Mouse (Mus musculus): Measurements from ENCODE around the gene Pklr.
"Not testable (repeated sequence)": the region's sequence is repeated elsewhere in the genome, so short reads cannot be mapped to it uniquely, and the experiment has no call there.

Gene Pklr

GRCm38 (mm10) chr3:89124241-89124640 lies 11.7 kb upstream of the Pklr start:
- DNase-seq (ENCODE audit: low read depth, low spot score) = no peak

DNA sequence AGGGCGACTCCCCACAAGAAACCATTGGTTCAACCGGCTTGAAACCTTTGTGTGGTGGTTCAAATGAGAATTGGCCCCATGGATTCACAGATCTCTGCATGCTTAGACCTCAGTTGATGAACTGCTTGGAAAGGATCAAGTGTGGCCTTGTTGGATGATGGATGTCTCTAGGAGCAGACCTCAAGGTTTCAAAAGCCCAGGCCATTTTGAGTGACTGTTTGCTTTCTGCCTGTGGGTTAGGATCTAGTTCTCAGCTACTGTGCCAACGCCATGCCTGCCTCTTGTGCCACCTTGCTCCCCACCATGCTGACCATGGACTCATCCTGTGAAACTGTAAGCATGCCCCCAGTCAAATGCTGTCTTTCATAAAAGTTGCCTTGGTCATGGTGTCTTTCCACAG lies 10.0 kb upstream of the Pklr start:
- DNase-seq (ENCODE audit: low read depth, low spot score) = peak; percentile 27

GRCm38 (mm10) chr3:89129908-89130307 lies 6.0 kb upstream of the Pklr start:
- DNase-seq (ENCODE audit: low read depth, low spot score) = no peak

DNA sequence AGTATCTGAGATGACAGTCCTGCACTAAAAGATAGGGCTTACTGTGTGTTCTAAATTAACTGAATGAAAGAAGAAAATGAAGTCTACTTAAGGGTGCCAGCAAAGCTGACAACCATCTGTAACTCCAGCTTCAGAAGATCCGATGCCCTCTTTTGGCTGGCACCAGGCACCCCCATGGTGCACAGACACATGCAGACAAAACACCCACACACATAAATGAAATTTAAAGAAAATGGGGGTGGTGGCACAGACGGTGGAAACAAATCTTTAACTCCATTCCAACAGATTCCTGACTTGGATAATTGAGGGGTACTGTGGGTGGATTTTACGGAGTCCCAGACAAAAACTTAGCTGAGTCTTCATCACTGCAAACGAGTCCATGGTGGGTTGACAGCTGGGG lies 4.1 kb upstream of the Pklr start:
- no peak for DNase-seq (ENCODE audit: low read depth, low spot score)

- DNase-seq (ENCODE audit: low read depth, low spot score) = no peak
Observed at GRCm38 (mm10) chr3:89132285-89133062, 3.5 kb upstream of the Pklr start.

- DNase-seq (ENCODE audit: low read depth, low spot score) = no peak
Observed at GRCm38 (mm10) chr3:89133063-89133450, 2.9 kb upstream of the Pklr start.

GRCm38 (mm10) chr3:89133752-89134151 lies 2.2 kb upstream of the Pklr start:
- no peak for DNase-seq (ENCODE audit: low read depth, low spot score)

GRCm38 (mm10) chr3:89136365-89136764 lies 423 bp downstream of the Pklr start:
- peak; percentile 74 for DNase-seq (ENCODE audit: low read depth, low spot score)

DNA sequence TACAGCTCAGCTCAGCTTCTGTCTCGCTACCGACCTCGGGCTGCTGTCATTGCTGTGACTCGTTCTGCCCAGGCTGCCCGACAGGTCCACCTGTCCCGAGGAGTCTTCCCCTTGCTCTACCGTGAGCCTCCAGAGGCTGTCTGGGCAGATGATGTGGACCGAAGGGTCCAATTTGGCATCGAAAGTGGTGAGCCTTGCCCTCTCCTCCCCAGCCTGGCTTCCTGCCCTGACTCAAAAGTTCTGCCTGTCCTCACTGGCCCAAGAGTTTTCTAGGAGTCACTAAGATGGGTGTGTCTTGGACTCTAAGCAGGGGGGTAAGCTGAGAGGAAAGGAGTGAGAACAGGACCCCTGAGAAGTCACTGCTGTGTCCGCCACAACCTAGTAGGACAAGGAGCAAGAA lies 8.9 kb downstream of the Pklr start:
- DNase-seq (ENCODE audit: low read depth, low spot score) = no peak

DNA sequence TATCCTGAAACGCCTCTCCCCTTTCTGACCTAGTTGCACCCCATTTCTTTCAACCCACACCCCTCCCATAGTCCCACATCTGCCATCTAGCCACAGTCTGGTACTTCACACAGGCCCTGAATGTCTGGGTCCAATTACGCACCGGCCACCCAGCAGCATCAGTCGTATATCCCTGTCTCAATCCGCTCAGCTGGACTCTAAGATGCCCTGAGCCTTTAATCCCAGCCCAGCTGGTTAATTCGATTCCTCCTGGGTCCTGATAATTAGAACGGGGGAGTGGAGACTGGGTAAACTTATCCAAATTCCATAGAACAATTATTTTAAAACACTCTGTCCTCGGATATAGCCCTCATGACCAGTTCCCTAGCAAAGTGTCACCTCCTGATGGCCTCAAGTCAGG lies 9.6 kb downstream of the Pklr start:
- DNase-seq (ENCODE audit: low read depth, low spot score) = no peak

- DNase-seq (ENCODE audit: low read depth, low spot score) = peak; percentile 66
Observed at GRCm38 (mm10) chr3:89147101-89147978, 11.4 kb downstream of the Pklr start.

DNA sequence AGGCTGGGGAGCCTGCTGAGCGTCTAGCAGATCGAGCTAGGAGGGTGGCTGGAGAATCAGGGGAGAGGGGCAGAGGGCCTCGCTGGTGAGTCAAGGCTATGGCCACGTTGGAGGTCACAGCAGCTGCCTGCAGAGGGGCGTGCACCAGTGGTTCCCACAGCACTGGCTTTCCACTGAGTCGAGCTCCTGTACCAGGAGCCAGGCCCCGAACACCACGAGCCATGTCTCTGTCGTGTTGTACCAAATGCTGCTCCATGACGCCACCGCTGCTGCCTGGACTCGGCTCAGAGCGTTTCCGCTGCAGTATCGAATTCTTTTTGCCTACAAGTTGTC lies 12.0 kb downstream of the Pklr start:
- peak; percentile 38 for DNase-seq (ENCODE audit: low read depth, low spot score)

DNA sequence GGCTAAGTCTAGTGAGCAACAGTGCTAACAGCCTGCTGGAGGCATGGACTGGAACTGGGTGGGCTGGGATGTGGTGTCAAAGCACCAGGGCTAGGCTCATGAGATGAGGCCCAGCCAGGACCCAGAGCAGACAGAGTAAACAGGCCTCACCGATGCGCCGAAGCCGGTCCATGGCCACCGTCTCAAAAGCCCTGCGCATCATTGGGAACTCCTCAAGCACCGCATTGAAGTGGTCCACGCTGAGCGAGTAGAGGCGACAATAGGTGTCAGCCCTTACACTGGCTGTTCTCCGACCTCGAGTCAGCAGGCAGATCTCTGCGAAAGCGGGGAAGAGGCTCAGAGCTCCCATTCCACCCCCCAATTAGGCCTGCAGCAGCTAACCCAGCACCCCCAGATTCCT lies 12.6 kb downstream of the Pklr start:
- DNase-seq (ENCODE audit: low read depth, low spot score) = no peak

DNA sequence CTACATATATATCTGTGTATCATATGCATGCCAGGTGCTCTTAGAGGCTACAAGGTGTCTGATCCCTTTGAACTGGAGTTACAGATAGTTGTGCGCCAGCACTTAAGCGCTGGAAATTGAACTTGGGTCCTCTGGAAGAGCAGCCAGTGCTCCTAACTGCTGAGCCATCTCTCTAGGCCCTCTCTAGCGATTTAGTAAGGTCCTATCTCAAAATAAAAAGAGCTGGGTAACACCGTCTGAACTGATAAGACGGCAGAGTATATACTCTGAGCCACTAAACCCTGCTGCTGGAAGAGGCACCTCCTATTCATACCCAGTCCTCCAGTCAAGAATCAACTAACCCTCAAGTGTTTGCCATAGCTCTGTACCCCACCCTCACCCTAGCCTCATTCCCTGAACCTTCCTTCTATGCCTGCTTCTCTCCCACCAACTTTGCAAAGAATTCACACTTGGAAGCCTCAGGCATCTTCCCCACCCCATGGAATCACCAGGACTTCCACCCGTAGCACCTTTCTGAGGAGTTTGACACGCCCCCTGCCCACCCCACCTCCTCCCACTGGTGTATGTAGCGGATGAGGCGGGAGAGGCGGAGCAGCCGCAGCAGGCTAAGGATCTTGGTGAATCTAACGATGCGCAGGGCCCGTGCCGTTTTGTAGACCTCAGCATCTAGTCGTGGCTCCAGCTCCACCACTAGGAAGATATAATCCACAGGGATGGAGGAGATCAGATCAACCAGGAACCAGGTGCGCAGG lies 16.3 kb downstream of the Pklr start:
- DNase-seq (ENCODE audit: low read depth, low spot score) = peak; percentile 72

DNA sequence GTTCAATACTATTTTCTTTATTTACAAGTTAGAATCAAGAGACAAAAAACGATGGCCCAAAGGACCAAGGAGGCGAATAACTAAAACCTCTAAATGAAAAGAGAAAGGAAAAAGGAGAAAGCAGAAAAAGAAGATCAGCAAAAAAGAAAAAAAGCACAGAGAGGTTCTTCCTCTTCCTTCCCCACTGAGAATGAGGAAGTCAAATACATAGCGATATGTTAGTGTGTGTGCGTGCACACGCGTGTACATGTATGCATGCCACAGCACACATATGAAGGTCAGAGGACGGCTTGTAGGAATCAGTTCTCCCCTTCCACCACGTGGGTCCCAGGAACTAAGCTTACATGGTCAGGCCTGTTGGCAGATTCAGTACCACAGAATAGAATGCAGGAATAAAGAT lies 21.0 kb downstream of the Pklr start:
- no peak for DNase-seq (ENCODE audit: low read depth, low spot score)

GRCm38 (mm10) chr3:89158651-89159050 lies 22.7 kb downstream of the Pklr start:
- DNase-seq (ENCODE audit: low read depth, low spot score) = no peak

DNA sequence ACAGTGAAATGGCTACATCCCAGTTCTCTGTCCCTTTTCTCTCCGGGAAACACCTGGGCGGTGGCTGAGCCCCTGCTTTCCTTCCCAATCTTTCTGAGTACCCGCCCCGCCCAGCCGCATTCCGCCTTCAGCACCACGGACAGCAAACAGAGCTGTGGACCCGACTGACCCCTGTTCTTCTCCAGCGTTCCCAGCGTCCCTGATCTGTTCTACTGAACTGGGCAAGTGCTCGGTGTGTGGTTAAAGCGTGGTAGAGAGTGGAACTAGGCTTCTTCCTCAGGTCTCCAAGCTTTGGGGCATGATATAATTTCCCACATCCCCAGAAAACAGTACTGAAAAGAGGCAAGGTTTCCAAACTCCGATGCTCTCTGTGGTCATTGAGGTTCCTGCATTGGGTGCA lies 23.3 kb downstream of the Pklr start:
- DNase-seq (ENCODE audit: low read depth, low spot score) = peak; percentile 75

DNA sequence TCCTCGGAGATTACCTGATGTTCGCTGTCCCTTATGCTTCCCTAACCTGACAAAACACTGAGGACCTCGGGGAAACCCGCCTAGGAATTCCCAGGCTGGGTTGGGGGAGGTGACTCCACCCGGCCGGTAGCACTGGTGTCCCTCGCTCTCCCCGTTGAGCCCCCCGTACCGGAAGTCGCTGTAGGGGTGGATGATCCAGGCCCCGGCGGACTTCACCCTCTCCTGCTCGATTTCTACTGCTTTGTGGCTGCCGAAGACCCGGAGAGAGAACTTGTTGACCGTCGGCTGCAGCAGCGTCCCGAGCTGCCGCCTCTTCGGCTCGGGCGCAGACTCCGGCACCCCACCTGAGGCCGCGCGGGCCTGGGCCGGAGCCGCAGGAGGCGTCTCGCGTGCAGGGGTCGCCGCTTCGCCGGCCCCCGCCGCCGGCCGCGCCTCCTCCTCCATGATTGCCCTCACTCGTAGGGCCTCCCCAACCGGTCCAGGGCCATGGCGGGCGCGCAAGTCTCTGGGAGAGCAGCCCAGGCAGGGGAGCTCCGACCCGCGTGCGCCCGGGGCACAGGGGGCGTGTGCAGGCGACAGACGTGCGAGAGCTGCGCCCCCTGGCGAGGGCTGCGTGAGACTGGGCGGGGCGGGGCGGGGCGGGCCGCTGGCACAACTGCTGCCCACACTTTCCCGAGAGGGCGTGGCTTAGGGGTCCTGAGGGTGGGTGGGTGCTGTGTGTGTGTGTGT lies 23.8 kb downstream of the Pklr start, which contains the start of gene Hcn3:
Gene Hcn3 (minus strand): TSS at position 581 of the 729 bp plus-strand sequence.
- peak; percentile 86 for DNase-seq (ENCODE audit: low read depth, low spot score)

DNA sequence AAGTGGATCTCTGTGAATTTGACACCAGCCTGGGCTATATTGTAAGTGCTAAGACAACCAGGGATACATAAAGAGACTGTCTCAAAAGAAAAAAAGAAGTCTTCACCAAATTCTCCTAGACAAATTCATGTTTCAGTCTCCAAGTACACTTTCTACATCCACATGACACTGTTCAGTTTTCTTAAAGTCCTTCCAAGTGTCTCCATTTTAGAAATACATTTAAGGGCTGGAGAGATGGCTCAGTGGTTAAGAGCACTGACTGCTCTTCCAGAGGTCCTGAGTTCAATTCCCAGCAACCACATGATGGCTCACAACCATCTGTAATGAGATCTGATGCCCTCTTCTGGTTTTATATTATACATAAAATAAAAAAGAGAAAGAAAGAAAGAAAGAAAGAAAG lies 25.3 kb downstream of the Pklr start:
- DNase-seq (ENCODE audit: low read depth, low spot score) = not testable (repeated sequence)

DNA sequence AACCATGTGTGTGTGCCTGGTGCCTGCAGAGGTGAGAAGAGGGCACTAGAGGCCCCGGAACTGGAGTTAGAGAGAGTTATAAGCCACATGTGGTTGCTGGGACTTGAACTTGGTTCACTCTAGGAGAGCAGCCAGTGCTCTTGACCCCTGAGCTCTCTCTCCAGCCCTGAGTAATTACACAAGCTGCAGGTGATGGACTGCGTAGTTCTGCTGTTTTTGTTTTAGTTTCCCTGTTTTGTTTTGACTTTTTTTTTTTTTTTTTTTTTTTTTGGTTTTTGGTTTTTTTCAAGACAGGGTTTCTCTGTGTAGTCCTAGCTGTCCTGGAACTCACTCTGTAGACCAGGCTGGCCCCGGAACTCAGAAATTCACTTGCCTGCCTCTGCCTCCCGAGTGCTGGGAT lies 25.8 kb downstream of the Pklr start:
- DNase-seq (ENCODE audit: low read depth, low spot score) = no peak

- DNase-seq (ENCODE audit: low read depth, low spot score) = no peak
Observed at GRCm38 (mm10) chr3:89163123-89163522, 27.2 kb downstream of the Pklr start.
